Mouse (Mus musculus) embryo, embryonic 11 days (tissue): ENCODE results near the gene Lgr5.

Source experiments
- DNase-seq: peaks from one replicate; pipeline ENCODE4 v3.0.0-alpha.2; 2015

The Lgr5 gene

GRCm38 (mm10) chr10:115587301-115587969 lies at the start of gene Lgr5:
Gene Lgr5, minus strand, starts transcription at chr10:115587780.
- peak; percentile 83 for DNase-seq

GRCm38 (mm10) chr10:115626678-115627077 lies 39.1 kb upstream of the Lgr5 start:
- DNase-seq: no peak

GRCm38 (mm10) chr10:115624957-115625356 lies 37.4 kb upstream of the Lgr5 start:
- DNase-seq: no peak

- peak; percentile 38 for DNase-seq
These were observed 36.5 kb upstream of the Lgr5 start for GRCm38 (mm10) chr10:115623956-115624671.

GRCm38 (mm10) chr10:115623481-115623880 lies 35.9 kb upstream of the Lgr5 start:
- no peak for DNase-seq

GRCm38 (mm10) chr10:115618288-115618856 lies 30.8 kb upstream of the Lgr5 start:
- peak; percentile 57 for DNase-seq

- peak; percentile 84 for DNase-seq
These were observed 30.1 kb upstream of the Lgr5 start for GRCm38 (mm10) chr10:115617456-115618287.

- DNase-seq: no peak
These were observed 8.2 kb upstream of the Lgr5 start for GRCm38 (mm10) chr10:115595748-115596147.

- no peak for DNase-seq
These were observed 6.1 kb upstream of the Lgr5 start for GRCm38 (mm10) chr10:115593651-115594050.

- no peak for DNase-seq
These were observed 5.6 kb upstream of the Lgr5 start for GRCm38 (mm10) chr10:115593221-115593620.

GRCm38 (mm10) chr10:115587979-115588378 lies 399 bp upstream of the Lgr5 start:
- no peak for DNase-seq

GRCm38 (mm10) chr10:115586246-115587231 lies 1.0 kb downstream of the Lgr5 start:
- peak; percentile 64 for DNase-seq

GRCm38 (mm10) chr10:115585491-115586245 lies 1.9 kb downstream of the Lgr5 start:
- peak; percentile 29 for DNase-seq

- peak; percentile 53 for DNase-seq
These were observed 2.9 kb downstream of the Lgr5 start for GRCm38 (mm10) chr10:115584656-115585055.

GRCm38 (mm10) chr10:115583071-115583470 lies 4.5 kb downstream of the Lgr5 start:
- DNase-seq: no peak

- no peak for DNase-seq
These were observed 5.6 kb downstream of the Lgr5 start for GRCm38 (mm10) chr10:115581971-115582370.

- DNase-seq: peak; percentile 52
These were observed 8.1 kb downstream of the Lgr5 start for GRCm38 (mm10) chr10:115579494-115579893.

GRCm38 (mm10) chr10:115579076-115579475 lies 8.5 kb downstream of the Lgr5 start:
- no peak for DNase-seq

GRCm38 (mm10) chr10:115571734-115572440 lies 15.7 kb downstream of the Lgr5 start:
- no peak for DNase-seq

GRCm38 (mm10) chr10:115571317-115571716 lies 16.3 kb downstream of the Lgr5 start:
- DNase-seq: peak; percentile 76
